20 mouse cellular contexts compared by ENCODE assay signal in genomic region chrX:71573132-71573900, GRCm38 (mm10). TPM values are rescaled to one million over a fixed set of nuclear protein-coding genes. Genes with fewer than 3 reads are reported as not detected.
DNase-seq lines count a peak whose midpoint lies in the region; ATAC-seq and TF ChIP-seq lines count a peak whose summit lies in the region.
"Had no signal": no experiment of that assay in that cellular context is flagged by ENCODE, and none has a peak within 500 bp of the region (broad histone marks: within the 10 kb centered on the region; RNA-seq: fewer than 3 reads in every experiment).

No protein-coding gene starts in this region.

- no peak overlapping the region for H3K4me3 ChIP-seq in MEL (ENCODE audit: control insufficient read depth in 1 of 2, insufficient read depth in 1 of 2, low read depth in 2 of 2, low read length in 2 of 2)
- no peak overlapping the region for H3K4me3 ChIP-seq in intestine, postnatal 0 days (ENCODE audit: low read depth, low read length)
- no peak overlapping the region for H3K4me3 ChIP-seq in kidney, embryonic 16.5 days (ENCODE audit: low read length)
- no peak overlapping the region for H3K4me3 ChIP-seq in layer of hippocampus, adult 2 months
- H3K4me3 ChIP-seq in thymus, adult 2 months (ENCODE audit: control insufficient read depth, insufficient read depth, low read length), result no peak overlapping the region
- H3K4me3 ChIP-seq: embryonic facial prominence, embryonic 15.5 days; midbrain, embryonic 15.5 days; neural tube, embryonic 12.5 days had no signal

- no peaks in the 10 kb centered on the region for H3K9me3 ChIP-seq in MEL (replicated peaks; ENCODE audit: insufficient read depth, low read length)
- no peaks in the 10 kb centered on the region for H3K9me3 ChIP-seq in intestine, postnatal 0 days (ENCODE audit: control insufficient read depth)
- H3K9me3 ChIP-seq in kidney, embryonic 16.5 days (ENCODE audit: low read length), result no peaks in the 10 kb centered on the region
- H3K9me3 ChIP-seq: embryonic facial prominence, embryonic 15.5 days; midbrain, embryonic 15.5 days; neural tube, embryonic 12.5 days had no signal

- no peaks in the 10 kb centered on the region for H3K79me2 ChIP-seq in MEL (ENCODE audit: control insufficient read depth, insufficient read depth, low read length, poor library complexity)

- no peak for TF ChIP-seq CTCF in MEL (IDR thresholded peaks at IDR 0.05 in 2 of 3, conservative IDR thresholded peaks at IDR 0.05 in 1 of 3; ENCODE audit: control insufficient read depth in 1 of 3, insufficient read depth in 1 of 3, low read depth in 2 of 3, low read length in 3 of 3, poor library complexity in 1 of 3, severe bottlenecking in 1 of 3)
- no peak for TF ChIP-seq CTCF in intestine, postnatal 0 days (IDR thresholded peaks at IDR 0.05; ENCODE audit: low read depth)
- no peak for TF ChIP-seq CTCF in layer of hippocampus, adult 2 months (conservative IDR thresholded peaks at IDR 0.05)
- TF ChIP-seq CTCF in thymus, adult 2 months (IDR thresholded peaks at IDR 0.05; ENCODE audit: borderline replicate concordance, control insufficient read depth, extremely low read depth, insufficient read depth, low read length, poor library complexity), result no peak

- intact Hi-C loops in heart, postnatal 10 days (cut with DNase I), result no loop called here

- H3K9ac ChIP-seq in MEL (ENCODE audit: control insufficient read depth, low read depth, low read length, poor library complexity, severe bottlenecking), result no peak overlapping the region
- no peak overlapping the region for H3K9ac ChIP-seq in intestine, postnatal 0 days (ENCODE audit: low read depth, low read length)
- no peak overlapping the region for H3K9ac ChIP-seq in kidney, embryonic 16.5 days (replicated peaks; ENCODE audit: low read length)
- H3K9ac ChIP-seq: embryonic facial prominence, embryonic 15.5 days; midbrain, embryonic 15.5 days; neural tube, embryonic 12.5 days had no signal

- peaks cover 0 to 24% of the 10 kb centered on the region in 2 experiments; a peak in 3 of 4 replicates for H3K4me1 ChIP-seq in MEL (ENCODE audit: control insufficient read depth in 1 of 2, insufficient read depth in 2 of 2, low read length in 2 of 2)
- no peaks in the 10 kb centered on the region for H3K4me1 ChIP-seq in intestine, postnatal 0 days (replicated peaks; ENCODE audit: control insufficient read depth, insufficient read depth, low read length)
- H3K4me1 ChIP-seq in kidney, embryonic 16.5 days (ENCODE audit: insufficient read depth, low read length), result no peaks in the 10 kb centered on the region
- no peaks in the 10 kb centered on the region for H3K4me1 ChIP-seq in thymus, adult 2 months (replicated peaks; ENCODE audit: control insufficient read depth, insufficient read depth, low read length)
- H3K4me1 ChIP-seq: embryonic facial prominence, embryonic 15.5 days; midbrain, embryonic 15.5 days; neural tube, embryonic 12.5 days had no signal

- TF ChIP-seq RAD21 in MEL (IDR thresholded peaks at IDR 0.05; ENCODE audit: low read depth, low read length), result no peak

- H3K27ac ChIP-seq in MEL (ENCODE audit: control insufficient read depth, low read depth, low read length), result no peak overlapping the region
- peak overlapping the region; percentile 46; the same call in 1 of the 2 replicates for H3K27ac ChIP-seq in intestine, postnatal 0 days (ENCODE audit: low read depth, low read length)
- H3K27ac ChIP-seq in kidney, embryonic 16.5 days (ENCODE audit: low read length), result peak overlapping the region; percentile 20; the same call in 1 of the 2 replicates
- no peak overlapping the region for H3K27ac ChIP-seq in layer of hippocampus, adult 2 months
- no peak overlapping the region for H3K27ac ChIP-seq in thymus, adult 2 months (ENCODE audit: control insufficient read depth, insufficient read depth, low read length)
- H3K27ac ChIP-seq: embryonic facial prominence, embryonic 15.5 days; hindbrain, postnatal 0 days; midbrain, embryonic 15.5 days; neural tube, embryonic 12.5 days had no signal

- no peaks in the 10 kb centered on the region for H3K27me3 ChIP-seq in MEL (ENCODE audit: control insufficient read depth in 1 of 2, insufficient read depth in 2 of 2, low read length in 2 of 2)
- no peaks in the 10 kb centered on the region for H3K27me3 ChIP-seq in intestine, postnatal 0 days (replicated peaks; ENCODE audit: control insufficient read depth, insufficient read depth, low read length)
- no peaks in the 10 kb centered on the region for H3K27me3 ChIP-seq in kidney, embryonic 16.5 days (ENCODE audit: insufficient read depth, low read length)
- no peaks in the 10 kb centered on the region for H3K27me3 ChIP-seq in thymus, adult 2 months (ENCODE audit: control insufficient read depth, insufficient read depth, low read length)
- H3K27me3 ChIP-seq: embryonic facial prominence, embryonic 15.5 days; midbrain, embryonic 15.5 days; neural tube, embryonic 12.5 days had no signal

- peak; percentile 19 for DNase-seq in MEL (ENCODE audit: low read depth, low spot score)
- DNase-seq in kidney, postnatal 4 days, result peak; percentile 8
- DNase-seq in heart, postnatal 10 days, result no peak
- no peak for DNase-seq in layer of hippocampus, adult 2 months (ENCODE audit: low spot score in 2 of 2)
- no peak for DNase-seq in urinary bladder, adult 18-20 months (ENCODE audit: low spot score in 2 of 2)
- DNase-seq in thymus, adult 2 months, result no peak
- DNase-seq: cerebellum, adult 11 months; cerebellum, adult 9-11 months; gastrocnemius, postnatal 10 days; heart, adult 11 months; heart, postnatal 14 days; thymus, postnatal 4 days had no signal

- H3K4me2 ChIP-seq in intestine, postnatal 0 days (replicated peaks; ENCODE audit: low read depth), result no peak overlapping the region
- H3K4me2 ChIP-seq in kidney, embryonic 16.5 days (replicated peaks; ENCODE audit: low read depth, low read length), result no peak overlapping the region
- H3K4me2 ChIP-seq: embryonic facial prominence, embryonic 15.5 days; heart, embryonic 11.5 days; midbrain, embryonic 15.5 days; neural tube, embryonic 12.5 days had no signal

- TF ChIP-seq POLR2A in MEL (IDR thresholded peaks at IDR 0.05; ENCODE audit: control insufficient read depth in 1 of 2, insufficient read depth in 1 of 2, low read depth in 1 of 2, low read length in 2 of 2, poor library complexity in 1 of 2), result no peak
- TF ChIP-seq POLR2A in thymus, adult 2 months (IDR thresholded peaks at IDR 0.05; ENCODE audit: control insufficient read depth, extremely low read depth, insufficient read depth, low read length, poor library complexity), result no peak

- peaks cover 0 to 12% of the 10 kb centered on the region in 2 experiments; a peak in 2 of 4 replicates for H3K36me3 ChIP-seq in MEL (ENCODE audit: control insufficient read depth in 1 of 2, insufficient read depth in 2 of 2, low read length in 2 of 2)
- no peaks in the 10 kb centered on the region for H3K36me3 ChIP-seq in intestine, postnatal 0 days (ENCODE audit: control insufficient read depth, insufficient read depth)
- no peaks in the 10 kb centered on the region for H3K36me3 ChIP-seq in kidney, embryonic 16.5 days (ENCODE audit: insufficient read depth, low read length)
- H3K36me3 ChIP-seq in thymus, adult 2 months (ENCODE audit: control insufficient read depth, insufficient read depth, low read length), result no peaks in the 10 kb centered on the region
- H3K36me3 ChIP-seq: embryonic facial prominence, embryonic 15.5 days; midbrain, embryonic 15.5 days; neural tube, embryonic 12.5 days had no signal

- peak; percentile 78 for ATAC-seq in intestine, postnatal 0 days
- peak; percentile 63 for ATAC-seq in kidney, embryonic 16.5 days (ENCODE audit: low FRiP score, low TSS enrichment)
- ATAC-seq: forebrain, embryonic 14.5 days; hindbrain, postnatal 0 days; midbrain, embryonic 15.5 days had no signal

- no peak for TF ChIP-seq EP300 in MEL (IDR thresholded peaks at IDR 0.05; ENCODE audit: low read depth in 1 of 2, low read length in 2 of 2)

- 46% methylated on average over 3 of the region's 3 CpGs for WGBS in intestine, postnatal 0 days
- 45% methylated on average over 3 of the region's 3 CpGs for WGBS in kidney, embryonic 16.5 days
- 86% methylated on average over 3 of the region's 3 CpGs for WGBS in thymus, adult 2 months

TF ChIP-seq in MEL, 35 proteins besides CTCF, POLR2A, EP300 and RAD21:
- TF ChIP-seq ELF1 (IDR thresholded peaks at IDR 0.05; ENCODE audit: low read depth, low read length) (no peak), USF1 (IDR thresholded peaks at IDR 0.05; ENCODE audit: low read depth, low read length) (no peak), GABPA (IDR thresholded peaks at IDR 0.05; ENCODE audit: low read depth, low read length) (no peak), GATA1 (IDR thresholded peaks at IDR 0.05; ENCODE audit: low read depth, low read length) (no peak), MAFK (IDR thresholded peaks at IDR 0.05; ENCODE audit: borderline replicate concordance, low read depth, low read length) (no peak)

RNA-seq across cellular contexts. Expression of gene Hmgb3, which starts 17.6 kb away (rescaled TPM):
- 110 and 127 TPM in 2 replicates for total RNA-seq in MEL (2012; rRNA removed)
- 100 to 1,000 TPM in 1 of 2 experiments, not detected in 1; 181 TPM for polyA plus RNA-seq in MEL (2012; ENCODE audit: insufficient read depth in 1 of 2, insufficient read length in 2 of 2, low read depth in 1 of 2, low replicate concordance in 2 of 2, missing spikeins in 1 of 2)
- polyA plus RNA-seq in intestine, postnatal 0 days (2015; fragmentation: Nextera tagmentation; extraction: Ambion mirVana), result 82.9 and 86.7 TPM in 2 replicates
- polyA plus RNA-seq in kidney, embryonic 16.5 days (2015; fragmentation: Nextera tagmentation; extraction: Ambion mirVana), result 337 and 350 TPM in 2 replicates
- total RNA-seq in heart, postnatal 10 days (2021), result 100 to 1,000 TPM; 110 TPM
- total RNA-seq in layer of hippocampus, adult 2 months (2021), result 10 to 100 TPM; 12.2 to 19.3 TPM
- polyA plus RNA-seq in thymus, adult 2 months (2012; rRNA removed), result 17.4 and 22.6 TPM in 2 replicates

Comparison
In these comparisons a context has a peak if more than half of its experiments do, and no peak if none do; other contexts are left out.
1. DNase-seq: peak in MEL (single experiment) and kidney, postnatal 4 days (2 of 2); none in heart, postnatal 10 days (0 of 2), layer of hippocampus, adult 2 months (0 of 2), urinary bladder, adult 18-20 months (0 of 2) and thymus, adult 2 months (single experiment).
2. H3K27ac ChIP-seq: peak in intestine, postnatal 0 days (single experiment) and kidney, embryonic 16.5 days (single experiment); none in MEL (single experiment), layer of hippocampus, adult 2 months (single experiment) and thymus, adult 2 months (single experiment).